Mouse (Mus musculus) liver, embryonic 14.5 days (tissue): Measurements from ENCODE around the gene Apobec3.

Source experiments
- CTCF ChIP-seq: IDR thresholded peaks from 2 replicates; pipeline ENCODE4 v1.5.1; 2016; ENCODE audit warnings: antibody characterized with exemption, low read depth, control low read depth
- EP300 ChIP-seq: IDR thresholded peaks from 2 replicates; pipeline ENCODE4 v1.6.1; 2016; ENCODE audit warnings: antibody characterized with exemption, low read depth

- no peak for TF ChIP-seq EP300
- no peak for TF ChIP-seq CTCF
These were observed 22.4 kb downstream of the Apobec3 start for GRCm38 (mm10) chr15:79913761-79914346.
